Mouse (Mus musculus) telencephalon, adult 2 months (tissue): ENCODE measurements around the gene Ksr2.

Experiments used
- DNase-seq: peaks from one replicate; pipeline ENCODE4 v3.0.0-alpha.2; 2011; ENCODE audit warnings: low read depth, low spot score

The Ksr2 gene

GRCm38 (mm10) chr5:117482013-117482412, 68.2 kb downstream of the Ksr2 start:
- DNase-seq, result no peak

DNA sequence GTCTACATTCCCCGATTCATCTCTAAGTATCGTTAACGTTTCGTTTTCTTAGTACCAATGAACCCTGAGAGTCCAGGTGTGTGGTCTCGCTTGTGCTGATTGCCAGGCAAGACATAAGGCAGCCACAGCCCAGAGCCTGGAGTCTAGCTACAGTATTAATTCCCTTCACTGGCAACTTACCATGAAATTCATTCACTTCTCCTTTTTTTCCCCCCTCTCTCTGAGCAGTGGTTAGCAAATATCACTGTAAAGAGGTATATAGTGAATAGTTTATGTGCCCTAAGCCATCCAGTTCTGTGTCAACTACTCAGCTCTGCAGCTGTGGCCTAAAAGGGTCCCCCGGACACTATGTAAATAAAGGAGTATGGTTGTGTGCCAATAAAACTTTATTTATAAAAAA, 71.6 kb downstream of the Ksr2 start:
- no peak for DNase-seq

- DNase-seq, result no peak
These were observed 72.3 kb downstream of the Ksr2 start for GRCm38 (mm10) chr5:117486092-117486491.

DNA sequence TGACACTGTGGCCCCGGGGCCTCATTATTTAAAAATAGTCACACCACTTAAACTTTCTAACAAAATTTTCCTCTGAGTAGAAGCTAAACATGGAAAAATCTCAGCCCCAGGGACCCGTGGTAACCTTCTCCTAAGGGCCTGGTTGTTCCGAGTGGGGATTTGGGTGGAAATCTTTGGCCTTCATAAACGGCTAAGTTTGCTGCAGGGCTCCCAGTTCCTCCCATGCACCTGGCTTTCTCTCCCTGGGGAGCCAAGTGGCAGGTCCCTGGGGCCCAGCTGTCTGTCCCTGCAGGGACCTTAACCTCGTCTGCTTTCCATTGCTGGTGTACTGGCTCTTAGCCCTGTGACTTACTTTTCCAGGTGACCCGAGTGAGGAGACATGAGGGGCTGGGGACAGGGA, 74.4 kb downstream of the Ksr2 start:
- DNase-seq, result no peak

DNA sequence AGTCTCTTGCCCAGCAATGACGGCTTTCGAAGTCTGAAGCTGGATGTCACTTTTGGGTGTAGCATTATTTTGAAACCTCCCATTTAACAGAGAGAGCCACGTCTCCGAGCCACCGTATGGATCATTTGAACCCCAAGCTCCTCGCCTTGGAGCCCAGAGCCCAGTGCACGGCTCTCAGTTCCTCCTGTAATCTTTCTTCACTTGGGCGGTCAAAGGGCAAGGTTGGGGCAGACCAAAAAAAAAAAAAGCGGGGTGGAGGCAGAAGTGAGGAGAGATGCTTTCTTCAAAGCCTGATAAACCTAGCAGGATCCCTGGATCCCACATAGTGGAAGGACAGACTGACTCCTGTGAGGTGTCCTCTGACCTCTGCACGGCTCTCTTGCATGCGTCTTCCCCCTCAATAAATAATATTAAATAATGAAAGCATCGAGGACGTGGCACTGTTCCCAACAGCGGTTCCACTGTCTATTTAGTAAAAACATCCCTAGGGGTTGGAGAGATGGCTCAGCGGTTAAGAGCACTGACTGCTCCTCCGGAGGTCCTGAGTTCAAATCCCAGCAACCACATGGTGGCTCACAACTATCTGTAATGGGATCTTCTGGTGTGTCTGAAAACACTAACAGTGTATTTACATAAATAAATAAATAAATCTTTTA, 75.0 kb downstream of the Ksr2 start:
- no peak for DNase-seq

GRCm38 (mm10) chr5:117492933-117493863, 79.4 kb downstream of the Ksr2 start:
- DNase-seq, result peak; percentile 59

GRCm38 (mm10) chr5:117493947-117494346, 80.1 kb downstream of the Ksr2 start:
- peak; percentile 71 for DNase-seq

DNA sequence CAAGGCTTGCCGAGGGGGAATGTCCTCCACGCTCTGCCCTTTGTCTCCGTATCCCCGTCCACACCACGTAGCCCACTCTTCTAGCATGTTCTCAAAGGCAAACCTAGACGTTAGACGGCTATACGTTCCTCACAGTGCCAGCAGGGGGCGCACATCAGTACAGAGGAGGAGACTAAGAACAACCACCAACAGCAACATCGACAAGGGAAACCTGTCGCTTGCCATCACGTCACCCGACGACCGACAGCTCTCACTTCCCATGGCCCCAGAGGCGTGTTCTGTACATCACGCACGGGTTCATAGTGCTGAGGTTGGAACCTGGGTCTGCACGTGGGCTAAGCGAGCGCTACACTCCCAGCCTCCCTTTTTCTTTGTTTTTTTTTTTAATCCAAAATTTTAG, 83.3 kb downstream of the Ksr2 start:
- no peak for DNase-seq

- DNase-seq, result no peak
These were observed 88.8 kb downstream of the Ksr2 start for GRCm38 (mm10) chr5:117502611-117503010.

DNA sequence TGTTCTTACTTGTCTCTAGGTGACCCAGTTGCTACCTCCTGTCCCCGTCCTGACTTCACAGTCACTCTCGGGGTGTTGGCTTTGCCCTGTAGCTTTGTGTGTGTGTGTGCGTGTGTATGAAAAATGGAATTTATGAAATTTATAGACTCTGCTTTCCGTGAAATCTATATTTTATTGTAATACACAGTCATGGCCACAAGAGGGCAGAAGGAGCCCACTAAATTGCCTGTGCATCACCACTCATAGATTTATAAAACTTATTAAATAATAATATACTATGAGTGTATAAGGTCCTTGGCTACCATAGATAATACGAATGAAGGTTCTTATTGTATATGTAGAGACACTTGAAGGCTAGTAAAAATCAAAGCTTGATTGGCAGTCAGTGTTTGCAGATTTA, 90.6 kb downstream of the Ksr2 start:
- DNase-seq, result no peak

- no peak for DNase-seq
These were observed 91.4 kb downstream of the Ksr2 start for GRCm38 (mm10) chr5:117505204-117505603.

GRCm38 (mm10) chr5:117505769-117506168, 92.0 kb downstream of the Ksr2 start:
- DNase-seq, result peak; percentile 31

DNA sequence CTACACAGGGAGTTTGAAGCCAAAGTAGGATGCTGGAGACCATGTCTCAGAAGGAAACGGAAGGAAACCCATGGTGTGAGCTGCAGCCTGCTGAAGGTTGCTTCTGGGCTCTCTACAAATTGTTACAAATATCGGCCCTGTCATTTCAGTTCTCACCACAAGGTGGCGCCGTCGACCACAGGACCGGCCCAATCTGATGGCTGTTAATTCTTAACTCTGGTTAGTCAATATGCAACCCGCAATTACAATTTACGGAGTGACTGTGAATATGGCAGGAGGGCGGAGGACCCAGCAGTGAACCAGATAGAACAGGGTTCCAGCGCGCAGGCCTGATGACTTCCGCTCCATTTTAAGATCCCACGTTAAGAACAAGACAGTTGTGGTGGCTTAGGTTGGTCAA, 92.6 kb downstream of the Ksr2 start:
- DNase-seq, result no peak

DNA sequence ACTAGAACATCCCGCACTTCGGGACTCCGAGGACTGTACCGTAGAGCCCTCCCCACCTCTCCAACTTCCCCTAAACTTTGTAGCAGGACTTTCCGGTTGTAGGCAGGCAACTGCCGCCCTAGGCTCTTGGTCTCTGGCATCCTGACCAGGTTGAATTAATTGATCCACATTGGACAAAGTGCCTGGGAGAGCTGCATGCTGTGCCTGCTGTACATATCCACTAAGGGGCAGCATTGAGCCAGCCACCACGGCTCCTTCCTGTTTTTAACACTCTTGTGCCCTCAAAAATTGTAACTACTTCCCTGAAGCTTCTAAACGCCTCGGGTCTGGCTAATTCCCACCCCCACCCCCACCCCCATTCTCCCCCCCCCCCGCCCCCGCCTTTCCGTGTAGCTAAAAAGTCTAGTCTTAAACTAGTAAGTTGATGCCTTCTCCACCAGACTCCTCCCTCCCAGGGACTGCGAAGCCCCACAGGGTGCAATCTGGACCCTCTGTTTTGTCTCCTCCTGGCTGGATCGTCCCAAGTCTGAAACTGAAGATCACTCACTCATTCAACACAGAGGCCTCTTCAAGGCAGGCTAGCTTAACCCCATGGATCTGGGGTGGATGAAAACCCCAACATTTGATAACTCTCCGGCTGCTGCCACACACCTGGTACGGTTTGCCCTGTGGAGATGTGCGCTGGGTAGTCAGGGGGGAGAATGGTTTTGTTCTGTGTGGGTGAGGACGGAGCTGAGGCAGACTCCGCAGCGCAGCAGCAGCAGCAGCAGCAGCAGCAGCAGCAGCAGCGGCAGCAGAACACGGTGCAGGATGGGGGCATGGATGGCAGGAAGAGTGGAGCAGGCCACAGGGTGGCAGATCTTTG, 95.9 kb downstream of the Ksr2 start:
- DNase-seq, result no peak

GRCm38 (mm10) chr5:117510864-117511263, 97.1 kb downstream of the Ksr2 start:
- no peak for DNase-seq

- DNase-seq, result peak; percentile 58
These were observed 101.6 kb downstream of the Ksr2 start for GRCm38 (mm10) chr5:117515396-117515795.

GRCm38 (mm10) chr5:117515861-117516260, 102.1 kb downstream of the Ksr2 start:
- no peak for DNase-seq

GRCm38 (mm10) chr5:117516597-117516996, 102.8 kb downstream of the Ksr2 start:
- DNase-seq, result no peak

DNA sequence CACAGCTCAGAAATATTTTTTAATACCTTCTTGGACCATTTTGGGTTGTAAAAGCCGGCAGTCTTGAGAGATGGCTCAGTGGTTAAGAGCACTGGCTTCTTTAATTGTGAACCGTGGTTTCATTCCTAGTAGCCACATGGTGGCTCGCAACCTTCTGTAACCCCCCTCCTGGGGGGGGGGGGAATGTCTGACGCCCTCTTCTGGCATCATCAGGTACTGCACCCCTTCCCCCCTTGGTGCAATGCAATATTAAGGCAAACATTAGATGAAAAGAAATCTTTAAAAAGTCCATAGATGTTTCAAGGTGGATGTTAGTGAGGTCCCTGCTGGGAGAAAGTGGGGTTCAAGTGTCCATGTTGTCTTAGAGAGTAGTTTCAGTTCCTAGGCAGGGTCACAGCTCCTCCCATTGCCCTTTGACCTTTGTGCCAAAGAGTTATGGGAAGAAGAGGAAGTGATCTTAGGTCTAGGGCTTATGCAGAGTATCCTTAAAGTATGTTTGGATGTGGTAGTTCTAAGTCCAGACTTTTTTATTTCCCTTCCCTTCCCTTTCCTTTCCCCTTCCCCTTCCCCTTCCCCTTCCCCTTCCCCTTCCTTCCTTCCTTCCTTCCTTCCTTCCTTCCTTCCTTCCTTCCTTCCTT, 106.2 kb downstream of the Ksr2 start:
- DNase-seq, result no peak

DNA sequence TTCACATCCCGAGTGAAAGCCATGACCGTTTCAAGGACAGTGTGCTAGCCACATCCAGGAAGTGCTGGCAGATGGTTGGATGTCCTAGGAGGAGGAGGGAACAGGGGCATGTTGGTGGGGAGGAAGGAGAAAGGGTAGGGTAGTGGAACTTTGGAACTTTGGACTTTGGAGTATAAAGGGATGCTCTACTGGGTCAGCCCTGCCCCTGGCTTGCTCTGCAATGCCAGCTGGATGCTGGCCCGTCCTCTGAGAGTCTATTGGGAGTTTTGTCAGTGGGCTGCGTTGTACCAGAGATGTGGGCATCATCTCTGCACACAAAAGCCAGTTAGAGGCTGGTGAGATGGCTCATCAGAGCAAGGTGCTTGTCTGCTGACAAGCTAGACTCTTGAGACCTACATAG, 107.4 kb downstream of the Ksr2 start:
- DNase-seq, result no peak

- DNase-seq, result no peak
These were observed 107.9 kb downstream of the Ksr2 start for GRCm38 (mm10) chr5:117521701-117522100.

GRCm38 (mm10) chr5:117522471-117522870, 108.7 kb downstream of the Ksr2 start:
- DNase-seq, result no peak
